Mouse (Mus musculus): ENCODE measurements around the gene Ntrk3. TPM values are rescaled to one million over a fixed set of nuclear protein-coding genes. Genes with fewer than 3 reads are reported as not detected.

Gene Ntrk3
- polyA plus RNA-seq (2015; fragmentation: Nextera tagmentation; extraction: Ambion mirVana): 2.2 and 2.9 TPM in 2 replicates

- Histone ChIP-seq H3K9ac (ENCODE audit: low read length) (no peak within 1 kb of the TSS), H3K27me3 (ENCODE audit: control insufficient read depth, insufficient read depth, low read length) (no peaks in the 10 kb centered on the region), H3K4me3 (ENCODE audit: low read depth, low read length) (no peak within 1 kb of the TSS), H3K27ac (replicated peaks) (no peak within 1 kb of the TSS), H3K4me2 (replicated peaks; ENCODE audit: low read depth) (no peak within 1 kb of the TSS), H3K4me1 (replicated peaks; ENCODE audit: control insufficient read depth, insufficient read depth) (no peaks in the 10 kb centered on the region), H3K36me3 (ENCODE audit: control insufficient read depth, insufficient read depth, low read length) (no peaks in the 10 kb centered on the region), H3K9me3 (ENCODE audit: control insufficient read depth, low read length) (no peaks in the 10 kb centered on the region)
- DNase-seq (ENCODE audit: low spot score) (no peak), ATAC-seq (ENCODE audit: low FRiP score, low TSS enrichment) (no peak)
- WGBS: 78% methylated on average over 5 of the region's 5 CpGs
- TF ChIP-seq EP300 (optimal IDR thresholded peaks at IDR 0.05) (no peak), CTCF (IDR thresholded peaks at IDR 0.05; ENCODE audit: low read depth) (no peak)
Observed at GRCm38 (mm10) chr7:78737614-78738210, at the start of gene Ntrk3. Gene Ntrk3 (minus strand): TSS chr7:78738012.

GRCm38 (mm10) chr7:78785906-78786305 is 48.1 kb upstream of the Ntrk3 start:
- DNase-seq (ENCODE audit: low spot score): no peak
- TF ChIP-seq EP300 (optimal IDR thresholded peaks at IDR 0.05) (no peak), CTCF (IDR thresholded peaks at IDR 0.05; ENCODE audit: low read depth) (no peak)
- Histone ChIP-seq H3K36me3 (ENCODE audit: control insufficient read depth, insufficient read depth, low read length) (peaks cover 6% of the 10 kb centered on the region), H3K4me1 (replicated peaks; ENCODE audit: control insufficient read depth, insufficient read depth) (peaks cover 5% of the 10 kb centered on the region; the same call in 1 of the 2 replicates), H3K9me3 (ENCODE audit: control insufficient read depth, low read length) (no peaks in the 10 kb centered on the region), H3K27me3 (ENCODE audit: control insufficient read depth, insufficient read depth, low read length) (no peaks in the 10 kb centered on the region), H3K27ac (replicated peaks) (no peak overlapping the region), H3K4me3 (ENCODE audit: low read depth, low read length) (no peak overlapping the region), H3K9ac (ENCODE audit: low read length) (no peak overlapping the region), H3K4me2 (replicated peaks; ENCODE audit: low read depth) (no peak overlapping the region)
- WGBS: 69% methylated on average over 5 of the region's 5 CpGs
- ATAC-seq (ENCODE audit: low FRiP score, low TSS enrichment): no peak

- DNase-seq (ENCODE audit: low spot score) (peak; percentile 89), ATAC-seq (ENCODE audit: low FRiP score, low TSS enrichment) (peak; percentile 99)
- WGBS: under 1% methylated on average over 44 of the region's 44 CpGs
- Histone ChIP-seq H3K4me2 (replicated peaks; ENCODE audit: low read depth) (peak within 1 kb of the TSS; percentile 91), H3K27me3 (ENCODE audit: control insufficient read depth, insufficient read depth, low read length) (no peaks in the 10 kb centered on the region), H3K4me1 (replicated peaks; ENCODE audit: control insufficient read depth, insufficient read depth) (peaks cover 5% of the 10 kb centered on the region; the same call in 1 of the 2 replicates), H3K9ac (ENCODE audit: low read length) (peak within 1 kb of the TSS; percentile 86), H3K9me3 (ENCODE audit: control insufficient read depth, low read length) (no peaks in the 10 kb centered on the region), H3K4me3 (ENCODE audit: low read depth, low read length) (peak within 1 kb of the TSS; percentile 86), H3K36me3 (ENCODE audit: control insufficient read depth, insufficient read depth, low read length) (peaks cover 5% of the 10 kb centered on the region), H3K27ac (replicated peaks) (peak within 1 kb of the TSS; percentile 19; the same call in 1 of the 2 replicates)
- TF ChIP-seq CTCF (IDR thresholded peaks at IDR 0.05; ENCODE audit: low read depth) (no peak), EP300 (optimal IDR thresholded peaks at IDR 0.05) (no peak)
Observed at GRCm38 (mm10) chr7:78782639-78783581, 45.1 kb upstream of the Ntrk3 start, which contains the start of the genes Mrps11 and Mrpl46. Gene Mrps11 (plus strand): TSS chr7:78783119. Gene Mrpl46 (minus strand): TSS chr7:78783531.

- Histone ChIP-seq H3K4me2 (replicated peaks; ENCODE audit: low read depth) (no peak overlapping the region), H3K36me3 (ENCODE audit: control insufficient read depth, insufficient read depth, low read length) (peaks cover 15% of the 10 kb centered on the region), H3K9me3 (ENCODE audit: control insufficient read depth, low read length) (no peaks in the 10 kb centered on the region), H3K4me3 (ENCODE audit: low read depth, low read length) (no peak overlapping the region), H3K27ac (replicated peaks) (no peak overlapping the region), H3K4me1 (replicated peaks; ENCODE audit: control insufficient read depth, insufficient read depth) (peaks cover 5% of the 10 kb centered on the region; the same call in 1 of the 2 replicates), H3K27me3 (ENCODE audit: control insufficient read depth, insufficient read depth, low read length) (no peaks in the 10 kb centered on the region), H3K9ac (ENCODE audit: low read length) (no peak overlapping the region)
- no peak for ATAC-seq (ENCODE audit: low FRiP score, low TSS enrichment)
- WGBS: 89% methylated on average over 5 of the region's 5 CpGs
- TF ChIP-seq CTCF (IDR thresholded peaks at IDR 0.05; ENCODE audit: low read depth) (no peak), EP300 (optimal IDR thresholded peaks at IDR 0.05) (no peak)
- DNase-seq (ENCODE audit: low spot score): no peak
Observed at GRCm38 (mm10) chr7:78778741-78779140, 40.9 kb upstream of the Ntrk3 start.

GRCm38 (mm10) chr7:78770936-78771335 is 33.1 kb upstream of the Ntrk3 start:
- Histone ChIP-seq H3K9ac (ENCODE audit: low read length) (no peak overlapping the region), H3K36me3 (ENCODE audit: control insufficient read depth, insufficient read depth, low read length) (peaks cover 9% of the 10 kb centered on the region; the same call in 1 of the 2 replicates), H3K27me3 (ENCODE audit: control insufficient read depth, insufficient read depth, low read length) (no peaks in the 10 kb centered on the region), H3K9me3 (ENCODE audit: control insufficient read depth, low read length) (no peaks in the 10 kb centered on the region), H3K4me3 (ENCODE audit: low read depth, low read length) (no peak overlapping the region), H3K27ac (replicated peaks) (no peak overlapping the region), H3K4me1 (replicated peaks; ENCODE audit: control insufficient read depth, insufficient read depth) (0 out of 2 replicates have a peak, but pooled peaks cover 2% of the 10 kb centered on the region), H3K4me2 (replicated peaks; ENCODE audit: low read depth) (no peak overlapping the region)
- ATAC-seq (ENCODE audit: low FRiP score, low TSS enrichment) (no peak), DNase-seq (ENCODE audit: low spot score) (no peak)
- WGBS: 88% methylated on average over 5 of the region's 5 CpGs
- TF ChIP-seq EP300 (optimal IDR thresholded peaks at IDR 0.05) (no peak), CTCF (IDR thresholded peaks at IDR 0.05; ENCODE audit: low read depth) (no peak)
